ENCODE assay signal across 20 mouse cellular contexts in genomic region chr3:27188386-27188785, GRCm38 (mm10). TPM values are rescaled to one million over a fixed set of nuclear protein-coding genes. Genes with fewer than 3 reads are reported as not detected.
DNase-seq lines count a peak whose midpoint lies in the region; ATAC-seq lines count a peak whose summit lies in the region.
"Had no signal": no experiment of that assay in that cellular context is flagged by ENCODE, and none has a peak within 500 bp of the region (broad histone marks: within the 10 kb centered on the region; RNA-seq: fewer than 3 reads in every experiment).

No protein-coding gene starts in this region.

- no peaks in the 10 kb centered on the region for H3K9me3 ChIP-seq in intestine, embryonic 15.5 days
- no peaks in the 10 kb centered on the region for H3K9me3 ChIP-seq in kidney, embryonic 15.5 days (replicated peaks)
- H3K9me3 ChIP-seq in heart, embryonic 12.5 days (replicated peaks), result no peaks in the 10 kb centered on the region
- H3K9me3 ChIP-seq: embryonic facial prominence, embryonic 13.5 days; limb, embryonic 13.5 days; midbrain, embryonic 12.5 days; neural tube, embryonic 12.5 days had no signal

- no peaks in the 10 kb centered on the region for H3K4me1 ChIP-seq in intestine, embryonic 15.5 days (replicated peaks)
- H3K4me1 ChIP-seq in kidney, embryonic 15.5 days, result peaks cover 11% of the 10 kb centered on the region
- H3K4me1 ChIP-seq in heart, embryonic 12.5 days (replicated peaks), result peaks cover 48% of the 10 kb centered on the region

- peak; percentile 88 for DNase-seq in kidney, adult 9 months
- no peak for DNase-seq in kidney, postnatal 10 days
- DNase-seq: adrenal gland, adult 8-10 months; cerebellum, postnatal 10 days; forebrain, postnatal 0 days; heart, postnatal 14 days; lung, postnatal 10 days; right cerebral cortex, adult 18-20 months; thymus, postnatal 14 days had no signal

- H3K79me2 ChIP-seq in macrophage (ENCODE audit: inconsistent target), result peaks cover 100% of the 10 kb centered on the region

- H3K36me3 ChIP-seq in intestine, embryonic 15.5 days, result no peaks in the 10 kb centered on the region
- H3K36me3 ChIP-seq in kidney, embryonic 15.5 days, result no peaks in the 10 kb centered on the region
- peaks cover 18% of the 10 kb centered on the region; the same call in 1 of the 2 replicates for H3K36me3 ChIP-seq in macrophage (ENCODE audit: inconsistent target)
- H3K36me3 ChIP-seq in heart, embryonic 12.5 days, result no peaks in the 10 kb centered on the region
- H3K36me3 ChIP-seq: embryonic facial prominence, embryonic 13.5 days; limb, embryonic 13.5 days; midbrain, embryonic 12.5 days; neural tube, embryonic 12.5 days had no signal

- H3K27me3 ChIP-seq in intestine, embryonic 15.5 days (replicated peaks), result no peaks in the 10 kb centered on the region
- no peaks in the 10 kb centered on the region for H3K27me3 ChIP-seq in kidney, embryonic 15.5 days
- no peaks in the 10 kb centered on the region for H3K27me3 ChIP-seq in heart, embryonic 12.5 days (replicated peaks)
- H3K27me3 ChIP-seq: limb, embryonic 13.5 days; midbrain, embryonic 12.5 days; neural tube, embryonic 12.5 days had no signal

- no peak overlapping the region for H3K4me3 ChIP-seq in intestine, embryonic 15.5 days (replicated peaks)
- H3K4me3 ChIP-seq in kidney, embryonic 15.5 days (replicated peaks), result no peak overlapping the region
- H3K4me3 ChIP-seq in macrophage (ENCODE audit: inconsistent target), result peak overlapping the region; percentile 26
- no peak overlapping the region for H3K4me3 ChIP-seq in heart, embryonic 12.5 days
- H3K4me3 ChIP-seq: embryonic facial prominence, embryonic 13.5 days; limb, embryonic 13.5 days; midbrain, embryonic 12.5 days; neural tube, embryonic 12.5 days had no signal

- peak; percentile 73 for ATAC-seq in intestine, embryonic 15.5 days
- ATAC-seq in kidney, embryonic 15.5 days (replicated peaks; ENCODE audit: low FRiP score), result no peak
- no peak for ATAC-seq in heart, embryonic 12.5 days (ENCODE audit: insufficient number of reproducible peaks, low FRiP score)
- no peak for ATAC-seq in CD4-positive, CD25-positive, alpha-beta regulatory T cell, adult 4 months
- ATAC-seq: forebrain, postnatal 0 days had no signal

- no peak overlapping the region for H3K9ac ChIP-seq in intestine, embryonic 15.5 days
- no peak overlapping the region for H3K9ac ChIP-seq in kidney, embryonic 15.5 days
- H3K9ac ChIP-seq in heart, embryonic 12.5 days, result no peak overlapping the region
- H3K9ac ChIP-seq: embryonic facial prominence, embryonic 13.5 days; forebrain, postnatal 0 days; hindbrain, embryonic 14.5 days; limb, embryonic 13.5 days; midbrain, embryonic 12.5 days; neural tube, embryonic 12.5 days had no signal

- 52% methylated on average over 1 of the region's 1 CpGs for WGBS in intestine, embryonic 15.5 days
- WGBS in kidney, embryonic 15.5 days, result 29% methylated on average over 1 of the region's 1 CpGs
- WGBS in macrophage (ENCODE audit: missing documents), result 70% methylated on average over 1 of the region's 1 CpGs
- WGBS in heart, embryonic 12.5 days, result 84% methylated on average over 1 of the region's 1 CpGs

- H3K27ac ChIP-seq in intestine, embryonic 15.5 days, result no peak overlapping the region
- H3K27ac ChIP-seq in kidney, embryonic 15.5 days, result peak overlapping the region; percentile 28; the same call in 1 of the 2 replicates
- peak overlapping the region; percentile 100 for H3K27ac ChIP-seq in macrophage
- no peak overlapping the region for H3K27ac ChIP-seq in heart, embryonic 12.5 days (ENCODE audit: poor library complexity, severe bottlenecking)
- H3K27ac ChIP-seq: embryonic facial prominence, embryonic 13.5 days; hindbrain, embryonic 14.5 days; limb, embryonic 13.5 days; midbrain, embryonic 12.5 days; neural tube, embryonic 12.5 days had no signal

- no peak overlapping the region for H3K4me2 ChIP-seq in intestine, embryonic 15.5 days (replicated peaks)
- no peak overlapping the region for H3K4me2 ChIP-seq in kidney, embryonic 15.5 days
- H3K4me2 ChIP-seq in heart, embryonic 12.5 days, result no peak overlapping the region
- H3K4me2 ChIP-seq: embryonic facial prominence, embryonic 13.5 days; heart, embryonic 11.5 days; hindbrain, embryonic 14.5 days; limb, embryonic 13.5 days; midbrain, embryonic 12.5 days; neural tube, embryonic 12.5 days had no signal

RNA-seq across cellular contexts. Expression of gene Nceh1, which starts 5.6 kb away (rescaled TPM):
- polyA plus RNA-seq in intestine, embryonic 15.5 days (2015; fragmentation: Nextera tagmentation; extraction: Ambion mirVana), result 8.6 and 9.3 TPM in 2 replicates
- 15.8 and 16.3 TPM in 2 replicates for polyA plus RNA-seq in kidney, embryonic 15.5 days (2015; fragmentation: Nextera tagmentation; extraction: Ambion mirVana)
- total RNA-seq in macrophage (2018; cell fraction: chromatin; rRNA removed), result 100 to 1,000 TPM in 9 of 26 experiments, 10 to 100 TPM in 17; 18.6 to 236 (median 77.9) TPM
- 100 to 1,000 TPM; 111 to 455 (median 227) TPM for total RNA-seq in macrophage (2018; cell fraction: cytosol; rRNA removed)
- total RNA-seq in macrophage (2018; cell fraction: nucleus; rRNA removed), result 100 to 1,000 TPM in 25 of 26 experiments, 10 to 100 TPM in 1; 73.4 to 406 (median 223) TPM
- 212 to 280 TPM (median 251 TPM) in 3 replicates for polyA plus RNA-seq in macrophage (2018)
- 12.3 and 13.3 TPM in 2 replicates for polyA plus RNA-seq in heart, embryonic 12.5 days (2016; fragmentation: Nextera tagmentation; extraction: Ambion mirVana)
- 10 to 100 TPM; 22.1 to 26.8 TPM for polyA plus RNA-seq in CD4-positive, CD25-positive, alpha-beta regulatory T cell, adult 4 months (2017; shearing (Covaris generic))

RNA-seq across cellular contexts. Expression of gene Ect2, which starts 34.7 kb away (rescaled TPM):
- 42.3 and 52.5 TPM in 2 replicates for polyA plus RNA-seq in intestine, embryonic 15.5 days (2015; fragmentation: Nextera tagmentation; extraction: Ambion mirVana)
- 60.9 and 66.7 TPM in 2 replicates for polyA plus RNA-seq in kidney, embryonic 15.5 days (2015; fragmentation: Nextera tagmentation; extraction: Ambion mirVana)
- 10 to 100 TPM in 6 of 26 experiments, 1 to 10 TPM in 20; 2.1 to 30.7 (median 7.5) TPM for total RNA-seq in macrophage (2018; cell fraction: chromatin; rRNA removed)
- 1 to 10 TPM in 25 of 26 experiments, under 1 TPM in 1; 0.91 to 4.3 (median 2.3) TPM for total RNA-seq in macrophage (2018; cell fraction: cytosol; rRNA removed)
- 10 to 100 TPM in 1 of 26 experiments, 1 to 10 TPM in 24, under 1 TPM in 1; 0.94 to 19.1 (median 2.9) TPM for total RNA-seq in macrophage (2018; cell fraction: nucleus; rRNA removed)
- polyA plus RNA-seq in macrophage (2018), result 1.3 to 5.8 TPM (median 2.8 TPM) in 3 replicates
- 64.0 and 67.5 TPM in 2 replicates for polyA plus RNA-seq in heart, embryonic 12.5 days (2016; fragmentation: Nextera tagmentation; extraction: Ambion mirVana)
- polyA plus RNA-seq in CD4-positive, CD25-positive, alpha-beta regulatory T cell, adult 4 months (2017; shearing (Covaris generic)), result 1 to 10 TPM; 4.6 to 7.3 TPM

Comparison
In these comparisons a context has a peak if more than half of its experiments do, and no peak if none do; other contexts are left out.
1. H3K27ac ChIP-seq: peak in kidney, embryonic 15.5 days (single experiment) and macrophage (single experiment); none in intestine, embryonic 15.5 days (single experiment) and heart, embryonic 12.5 days (single experiment).